Mouse (Mus musculus) thymus, postnatal 14 days (tissue): ENCODE measurements around the gene Trit1.
"Not testable (repeated sequence)": the region's sequence is repeated elsewhere in the genome, so short reads cannot be mapped to it uniquely, and the experiment has no call there.

Experiments used
- DNase-seq: peaks from one replicate; pipeline ENCODE4 v3.0.0; 2021

Gene Trit1

GRCm38 (mm10) chr4:122998537-122999262 lies 17.7 kb upstream of the Trit1 start:
- no peak for DNase-seq

DNA sequence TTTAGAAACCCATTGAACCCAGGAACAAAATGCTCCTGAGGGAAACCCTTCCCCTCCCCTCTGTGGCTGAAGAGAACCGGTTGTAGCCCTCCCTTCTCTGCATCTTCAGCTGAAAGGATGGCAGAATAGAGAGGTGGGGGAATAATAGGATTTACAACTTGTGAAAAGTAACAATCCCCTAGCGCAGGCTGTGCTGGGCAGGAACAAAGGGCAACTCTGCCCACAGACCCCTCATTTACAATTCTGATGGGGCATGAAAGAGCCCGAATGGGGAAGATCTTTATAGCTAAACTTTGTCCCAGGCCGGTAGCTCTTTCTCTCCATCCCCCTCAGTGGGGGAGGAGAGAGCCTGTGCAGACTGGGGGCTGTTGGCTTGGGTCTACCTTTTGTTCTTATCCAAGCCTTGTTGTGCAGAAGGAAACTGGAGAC lies 17.1 kb upstream of the Trit1 start:
- DNase-seq = no peak

GRCm38 (mm10) chr4:123000130-123000529 lies 16.3 kb upstream of the Trit1 start:
- DNase-seq = no peak

- DNase-seq = no peak
Observed at GRCm38 (mm10) chr4:123000617-123001342, 15.6 kb upstream of the Trit1 start.

DNA sequence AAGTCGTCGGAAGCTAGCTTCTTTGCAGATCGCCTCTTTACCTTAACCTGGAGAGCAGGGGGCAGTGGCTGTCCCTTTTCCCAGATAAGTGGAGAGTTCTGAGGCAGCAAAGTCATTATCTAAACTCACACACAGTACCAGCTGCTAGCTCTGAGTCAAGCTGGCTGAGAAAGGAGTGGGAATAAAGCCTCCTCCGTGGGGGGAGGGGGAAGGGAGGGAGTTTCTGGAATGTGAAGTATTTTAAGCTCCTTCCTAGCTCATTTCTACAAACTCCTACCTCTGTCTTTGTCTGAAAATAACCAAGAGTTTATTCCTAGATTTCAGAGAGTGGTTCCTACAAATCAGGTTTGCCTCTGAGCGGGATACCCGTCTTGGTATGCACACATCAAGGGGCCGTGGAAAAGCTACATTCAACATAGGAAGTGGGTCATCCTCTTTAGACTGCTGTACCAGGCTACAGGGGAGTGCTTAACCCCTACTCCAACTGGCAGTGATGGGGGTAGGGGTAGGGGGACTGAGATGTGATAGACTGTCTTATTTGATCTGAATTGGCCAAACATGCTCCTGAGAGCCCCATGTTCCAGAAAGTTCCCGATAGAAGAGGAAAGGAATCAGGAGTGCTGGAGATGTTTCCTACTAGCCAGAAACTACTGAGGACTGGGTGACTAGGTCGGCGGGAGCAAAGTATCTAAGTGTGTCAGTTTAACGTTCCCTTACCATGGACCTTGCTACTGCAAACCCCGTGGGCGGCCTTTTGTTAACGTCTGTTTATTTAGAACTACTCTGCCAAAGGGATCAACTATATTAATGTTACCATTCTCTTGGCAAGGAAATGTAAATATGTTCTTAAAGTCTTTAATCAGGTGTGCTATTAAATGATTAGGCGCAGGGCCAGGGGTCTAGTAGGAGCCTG lies 11.1 kb upstream of the Trit1 start:
- no peak for DNase-seq

- DNase-seq = not testable (repeated sequence)
Observed at GRCm38 (mm10) chr4:123012501-123012900, 3.9 kb upstream of the Trit1 start.

DNA sequence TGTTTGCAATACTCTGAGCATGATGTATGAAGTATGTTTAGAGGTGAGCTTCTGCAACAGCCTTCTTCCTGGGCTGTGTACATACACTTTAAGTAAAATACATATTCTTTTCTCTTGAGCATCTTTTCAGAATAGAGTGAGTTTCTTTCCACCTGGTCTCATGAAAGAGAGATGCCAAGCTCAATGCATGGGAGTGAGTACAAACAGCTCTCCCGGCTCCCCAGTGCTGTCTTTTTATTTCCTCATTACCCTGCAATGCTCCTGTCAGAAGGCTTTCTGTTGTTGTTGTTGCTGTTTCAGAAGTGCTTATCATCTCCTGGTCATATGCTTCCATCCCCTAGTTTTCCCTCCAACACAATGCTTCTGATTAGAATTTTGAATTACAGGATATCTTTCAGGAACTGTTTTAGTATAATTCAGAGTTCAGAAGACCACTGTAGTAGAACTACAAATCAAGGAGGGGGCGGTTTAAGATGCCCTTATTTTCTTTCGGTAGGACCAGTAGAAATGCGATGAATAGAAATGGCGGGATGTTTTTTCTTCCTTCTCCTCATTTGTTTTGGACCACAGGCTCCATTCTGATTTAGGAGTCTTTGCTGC lies 3.0 kb upstream of the Trit1 start:
- DNase-seq = no peak

DNA sequence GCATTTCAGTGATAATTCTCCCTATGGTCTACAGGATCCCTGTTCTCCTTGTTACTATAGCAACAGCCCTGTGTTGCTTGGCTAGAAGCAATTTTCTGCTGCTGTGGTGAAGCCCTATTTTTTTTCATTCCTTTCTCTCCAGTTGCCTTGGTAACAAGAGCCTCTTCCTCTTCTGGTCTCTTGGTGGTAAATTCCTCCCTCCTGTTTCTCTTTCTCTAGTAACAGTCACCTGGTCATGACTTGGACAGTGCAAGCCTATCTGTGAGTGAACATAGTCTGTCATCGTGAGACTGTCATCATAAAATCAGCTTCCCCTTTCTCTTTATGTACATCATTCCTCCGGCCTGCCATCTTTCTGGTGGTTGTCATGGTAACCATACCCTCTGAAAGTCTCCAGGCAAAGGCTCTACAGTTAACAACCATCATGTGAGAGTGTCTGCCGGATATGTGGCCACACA lies 2.4 kb upstream of the Trit1 start:
- no peak for DNase-seq

GRCm38 (mm10) chr4:123014501-123015282 lies 1.7 kb upstream of the Trit1 start:
- DNase-seq = no peak

DNA sequence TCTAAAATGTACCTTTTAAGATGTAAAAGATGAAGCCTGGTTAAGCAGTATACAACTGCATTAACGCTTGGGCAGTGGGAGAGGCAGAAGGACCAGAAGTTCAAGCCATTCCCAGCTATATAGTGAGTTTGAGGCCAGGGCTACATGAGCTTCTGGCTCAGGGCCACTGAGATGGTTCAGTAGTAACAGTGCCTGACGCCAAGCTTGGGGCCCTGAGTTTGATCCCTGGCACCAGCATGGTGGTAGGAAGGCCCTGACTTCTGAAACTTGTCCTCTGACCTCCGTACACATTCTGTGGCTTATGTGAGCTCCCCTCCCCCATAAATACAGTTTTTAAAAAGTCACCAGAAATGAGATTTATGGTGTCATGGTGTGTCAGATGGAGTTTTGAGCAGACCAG lies 5.2 kb downstream of the Trit1 start:
- no peak for DNase-seq

- no peak for DNase-seq
Observed at GRCm38 (mm10) chr4:123022896-123023295, 6.5 kb downstream of the Trit1 start.

DNA sequence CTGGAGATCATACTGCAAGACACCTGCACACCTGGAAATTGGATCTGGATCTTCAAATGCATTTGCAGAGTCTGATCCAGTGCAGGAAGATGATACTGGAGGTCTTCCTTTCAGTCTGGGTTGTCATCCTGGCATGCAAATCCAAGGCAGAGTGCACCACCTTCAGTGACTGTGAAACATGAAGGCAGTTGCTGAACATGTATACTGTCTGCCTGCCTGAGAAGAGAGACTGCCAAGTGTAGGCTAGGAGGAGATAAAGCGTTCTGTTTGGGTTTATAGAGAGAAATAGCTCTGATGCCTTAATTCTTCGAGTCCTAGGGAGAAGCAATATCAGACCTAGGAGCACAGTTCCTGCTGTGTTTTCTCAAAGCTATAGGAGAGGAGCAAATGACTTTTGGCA lies 9.0 kb downstream of the Trit1 start:
- no peak for DNase-seq

DNA sequence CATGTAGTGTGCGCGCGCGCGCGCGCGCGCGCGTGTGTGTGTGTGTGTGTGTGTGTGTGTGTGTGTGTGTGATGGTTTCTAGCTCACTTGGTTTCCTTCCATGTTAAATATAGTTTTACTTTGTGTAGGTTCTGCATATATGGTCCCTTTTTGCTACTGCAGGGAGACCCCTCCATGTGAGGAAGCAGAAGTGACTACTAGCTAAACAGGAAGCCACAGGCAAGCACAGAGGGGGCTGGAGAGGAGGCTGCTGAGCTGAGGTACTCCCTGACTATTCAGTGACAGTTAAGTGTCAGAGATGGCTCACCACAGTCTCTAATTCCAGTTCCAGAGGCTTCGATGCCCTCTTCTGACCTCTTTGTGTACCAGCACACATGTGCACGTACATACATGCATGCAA lies 9.8 kb downstream of the Trit1 start:
- no peak for DNase-seq

- DNase-seq = no peak
Observed at GRCm38 (mm10) chr4:123026597-123026996, 10.2 kb downstream of the Trit1 start.

GRCm38 (mm10) chr4:123034841-123035240 lies 18.4 kb downstream of the Trit1 start:
- DNase-seq = no peak

- no peak for DNase-seq
Observed at GRCm38 (mm10) chr4:123035636-123036035, 19.2 kb downstream of the Trit1 start.

- DNase-seq = no peak
Observed at GRCm38 (mm10) chr4:123036710-123037109, 20.3 kb downstream of the Trit1 start.

- no peak for DNase-seq
Observed at GRCm38 (mm10) chr4:123041131-123041530, 24.7 kb downstream of the Trit1 start.

- DNase-seq = no peak
Observed at GRCm38 (mm10) chr4:123043858-123044257, 27.5 kb downstream of the Trit1 start.

GRCm38 (mm10) chr4:123044842-123045241 lies 28.4 kb downstream of the Trit1 start:
- no peak for DNase-seq

DNA sequence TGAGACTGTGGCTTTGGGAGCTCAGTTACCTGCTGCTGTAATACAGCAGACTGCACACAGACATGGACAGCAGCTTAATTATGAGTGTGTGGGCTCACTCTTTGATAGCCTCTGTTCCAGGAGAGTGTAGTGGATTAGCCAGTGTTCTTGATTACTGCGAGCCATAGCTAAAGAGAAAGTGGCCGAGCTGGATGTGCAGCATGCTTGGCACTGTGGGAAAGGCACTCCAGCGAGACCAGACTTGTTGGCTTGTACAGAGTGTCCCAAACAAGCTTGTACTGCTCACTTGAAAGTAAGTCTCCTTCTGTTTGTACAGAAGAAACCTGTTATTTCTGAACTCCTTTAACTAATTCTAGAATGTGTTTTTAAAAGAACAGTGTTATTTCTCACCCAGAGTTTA lies 29.9 kb downstream of the Trit1 start:
- no peak for DNase-seq

DNA sequence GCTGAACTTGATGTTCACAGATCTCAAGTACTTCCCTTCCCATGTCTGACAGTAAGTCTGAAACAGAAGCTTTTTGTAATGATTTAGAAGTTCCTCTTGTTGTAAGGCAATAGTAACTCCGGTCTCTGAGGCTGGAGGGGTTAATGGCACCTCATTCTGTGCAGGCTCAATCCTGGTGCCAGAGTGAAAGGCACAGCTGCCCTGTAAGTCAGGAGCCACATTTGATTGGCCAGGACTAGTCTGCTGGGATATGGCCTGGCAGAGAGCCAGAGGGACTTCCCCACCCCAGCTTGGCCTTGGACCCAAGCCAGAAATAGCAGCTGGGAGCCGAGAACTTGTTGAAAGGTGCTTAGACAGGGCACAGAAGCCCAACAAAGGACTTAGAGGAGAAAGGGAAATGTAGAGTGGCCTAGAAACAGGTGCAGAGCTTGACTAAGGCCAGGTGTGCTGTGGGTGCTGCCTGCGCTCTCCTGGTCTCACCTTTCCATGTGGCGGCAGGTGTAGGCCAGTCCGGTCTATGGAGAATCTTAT lies 34.3 kb downstream of the Trit1 start:
- DNase-seq = peak; percentile 4
